Mouse (Mus musculus) T-helper 17 cell (primary cell): ENCODE measurements around the gene Gm14862.

ENCODE experiments used
- in situ Hi-C, 2 experiments: fragments of 300-600 bp; cut with MboI, MseI; formaldehyde crosslinking; loops; 1 replicate in 1 of 2; 2 replicates in 1 of 2; pipeline ENCODE4 v1.15.1; 2025; ENCODE audit warnings: high pct_unique_total_duplicates in 2 of 2

Gm14862 gene

DNA sequence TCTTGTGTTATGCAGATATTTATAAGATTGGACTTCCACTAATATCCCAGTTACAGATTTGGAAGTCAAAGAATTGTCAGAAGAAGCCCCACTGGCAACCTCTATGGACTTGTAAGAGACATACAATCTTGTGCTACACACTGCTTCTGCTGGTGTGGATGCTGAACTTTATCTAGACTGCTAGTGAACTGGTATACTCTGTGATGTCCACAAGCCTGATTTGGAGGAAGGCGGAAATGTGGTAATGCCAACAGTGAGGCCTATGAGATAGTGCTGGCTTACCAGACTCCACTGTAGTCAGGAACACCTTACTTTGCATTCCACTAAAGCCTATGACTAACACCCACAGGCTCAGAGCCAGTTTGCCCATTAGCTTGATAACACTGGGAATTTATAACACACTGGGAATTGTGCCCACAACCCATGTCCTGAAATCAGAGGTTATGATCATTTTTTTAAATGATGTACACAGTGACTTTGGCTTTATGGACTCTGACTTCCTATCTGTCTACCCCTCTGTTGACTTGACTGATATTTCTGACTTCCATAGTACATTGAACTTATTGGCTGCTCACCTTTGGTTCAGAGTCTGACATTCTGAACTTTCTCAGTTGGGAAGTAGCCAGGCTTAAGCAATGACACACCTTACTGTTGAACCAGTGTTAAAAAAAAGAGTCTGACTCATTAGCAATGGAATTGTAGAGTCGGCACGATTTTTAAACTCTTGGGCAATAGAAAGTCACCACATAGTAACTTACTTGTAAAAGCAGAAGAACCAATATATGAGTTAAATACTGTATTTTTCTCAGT lies 34.1 kb downstream of the Gm14862 start:
- in situ Hi-C loops, result no loop called here

GRCm38 (mm10) chrX:9221736-9222135 lies 35.0 kb downstream of the Gm14862 start:
- in situ Hi-C loops, result no loop called here

GRCm38 (mm10) chrX:9221206-9221605 lies 35.5 kb downstream of the Gm14862 start:
- in situ Hi-C loops, result no loop called here

GRCm38 (mm10) chrX:9219570-9219969 lies 37.1 kb downstream of the Gm14862 start:
- in situ Hi-C loops, result no loop called here

DNA sequence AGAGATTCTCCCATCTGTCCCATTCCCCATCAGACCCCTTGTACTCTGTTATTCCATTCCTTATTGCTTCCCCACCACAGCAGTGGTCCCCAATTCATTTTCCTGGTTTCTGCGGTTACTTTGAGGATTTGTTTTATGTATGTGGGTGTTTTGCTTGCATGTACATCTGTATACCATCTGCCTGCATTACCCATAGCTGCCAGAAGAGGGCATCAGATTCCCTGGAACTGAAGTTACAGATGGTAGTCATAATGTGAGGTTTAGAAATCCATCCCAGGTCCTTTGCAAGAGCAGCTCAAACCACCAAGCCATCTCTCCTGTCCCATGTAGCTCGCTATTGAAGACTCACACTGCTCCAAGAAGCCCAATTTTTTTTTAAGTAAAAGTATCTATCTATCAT lies 40.5 kb downstream of the Gm14862 start:
- in situ Hi-C loops, result no loop called here

DNA sequence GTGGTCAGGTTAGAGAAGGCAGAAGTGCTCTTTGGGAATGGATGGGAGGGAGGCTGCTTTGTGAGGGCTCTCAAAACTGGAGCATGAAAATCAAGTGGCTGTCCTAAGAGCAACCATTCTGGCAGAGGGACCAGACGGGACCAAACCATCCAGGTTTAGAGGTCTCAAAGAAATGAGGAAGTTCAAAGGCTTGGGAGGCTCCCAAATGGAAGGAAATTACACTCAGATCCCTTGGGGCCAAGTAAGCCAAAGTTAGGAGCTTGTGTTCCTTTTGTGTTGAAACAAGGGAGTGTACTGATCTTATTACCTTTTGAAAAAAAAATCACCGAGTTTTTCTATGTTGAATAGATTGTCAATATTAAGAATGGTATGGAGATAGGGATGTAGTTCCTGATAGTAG lies 51.6 kb downstream of the Gm14862 start:
- in situ Hi-C loops, result no loop called here

GRCm38 (mm10) chrX:9202781-9203405 lies 53.8 kb downstream of the Gm14862 start:
- in situ Hi-C loops, result no loop called here

DNA sequence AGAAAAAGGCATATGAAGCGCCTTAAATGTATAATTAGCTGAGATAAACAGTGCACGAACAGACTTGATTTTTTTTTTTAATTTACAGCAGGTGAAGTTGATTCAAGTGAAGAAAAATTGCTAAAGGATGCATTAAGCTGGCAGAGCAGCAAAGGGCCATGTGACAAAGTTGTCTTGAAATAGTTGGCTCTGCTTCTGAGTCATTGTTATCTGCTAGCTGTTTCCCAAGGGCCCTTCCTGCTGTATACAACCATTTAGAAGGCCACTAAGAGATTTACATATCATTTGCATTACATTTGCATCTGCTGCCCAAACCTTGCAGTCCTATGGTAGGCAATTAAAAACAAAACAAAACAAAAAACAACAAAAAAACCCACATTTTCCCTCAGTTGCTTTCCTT lies 54.7 kb downstream of the Gm14862 start:
- in situ Hi-C loops, result no loop called here
